Mouse (Mus musculus) forebrain, embryonic 16.5 days (tissue): ENCODE measurements at regions not wholly inside any gene's neighbourhood (a gene's known extent, or its start where the extent isn't known, plus 50 kb on each side); places are given as distances from the start of the nearest gene placed in this dataset.
"Not testable (repeated sequence)": the region's sequence is repeated elsewhere in the genome, so short reads cannot be mapped to it uniquely, and the experiment has no call there.

ENCODE experiments used
- ATAC-seq: fragments of 200-750 bp; cut with Nextera tagmentation; 2 replicates; pipeline ENCODE4 v1.8.0; 2017; ENCODE audit warnings: mild to moderate bottlenecking, moderate library complexity
- H3K27ac ChIP-seq: fragments of 300-500 bp; sonication (generic); 2 replicates; pipeline ENCODE4 v1.5.1; 2014; ENCODE audit warnings: low read length, control low read depth
- H3K27me3 ChIP-seq: fragments of 300-500 bp; sonication (generic); replicated peaks from 2 replicates; pipeline ENCODE4 v1.6.1; 2014; ENCODE audit warnings: low read length; ENCODE audit not compliant: control insufficient read depth, insufficient read depth
- H3K36me3 ChIP-seq: fragments of 300-500 bp; sonication (generic); 2 replicates; pipeline ENCODE4 v1.6.1; 2014; ENCODE audit not compliant: control insufficient read depth, insufficient read depth
- H3K4me1 ChIP-seq: fragments of 300-500 bp; sonication (generic); replicated peaks from 2 replicates; pipeline ENCODE4 v1.6.1; 2014; ENCODE audit warnings: low read length; ENCODE audit not compliant: control insufficient read depth, insufficient read depth
- H3K4me2 ChIP-seq: fragments of 300-500 bp; sonication (generic); 2 replicates; pipeline ENCODE4 v1.6.1; 2014; ENCODE audit warnings: mild to moderate bottlenecking, low read length, control low read depth
- H3K4me3 ChIP-seq: fragments of 300-500 bp; sonication (generic); replicated peaks from 2 replicates; pipeline ENCODE4 v1.5.1; 2014; ENCODE audit warnings: mild to moderate bottlenecking, low read length, control low read depth
- H3K9ac ChIP-seq: fragments of 300-500 bp; sonication (generic); replicated peaks from 2 replicates; pipeline ENCODE4 v1.6.1; 2014; ENCODE audit warnings: low read depth, low read length, control low read depth
- H3K9me3 ChIP-seq: fragments of 300-500 bp; sonication (generic); 2 replicates; pipeline ENCODE4 v1.6.1; 2016; ENCODE audit warnings: low read length; ENCODE audit not compliant: control insufficient read depth
- WGBS: fragments of 180-500 bp; shearing (Covaris S2); extraction: QIAGEN DNeasy Blood & Tissue Kit; methylation state at CpG from one replicate; pipeline ENCODE4 v1.1.7; 2014; 5-methylcytosine and 5-hydroxymethylcytosine counted together

- H3K4me2 ChIP-seq, result no peak overlapping the region
- ATAC-seq, result no peak
Observed at GRCm38 (mm10) chr10:46100837-46101236, 523.2 kb downstream of the Hace1 start.

DNA sequence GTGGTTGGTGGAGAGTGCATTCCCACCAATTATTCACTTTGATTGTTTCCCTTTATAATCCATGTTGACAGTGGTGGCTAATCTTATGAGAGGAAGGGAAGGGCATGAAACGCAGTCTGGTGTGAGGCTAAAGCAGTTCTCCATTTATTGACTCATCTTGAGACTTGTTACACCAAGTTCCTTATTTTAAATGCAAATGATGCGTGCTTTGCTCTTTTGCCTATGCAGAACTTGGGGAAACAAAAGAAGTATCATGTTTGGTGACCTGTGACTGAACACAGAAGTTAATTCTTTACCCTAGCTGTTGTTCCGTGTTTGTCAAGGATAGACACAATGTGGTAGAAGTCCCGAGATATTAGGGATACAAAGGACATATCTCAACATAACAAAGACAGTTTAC is 531.2 kb downstream of the Hace1 start:
- no peaks in the 10 kb centered on the region for H3K4me1 ChIP-seq
- H3K36me3 ChIP-seq, result no peaks in the 10 kb centered on the region
- no peak overlapping the region for H3K4me2 ChIP-seq
- ATAC-seq, result no peak
- H3K27ac ChIP-seq, result no peak overlapping the region
- WGBS, result 68% methylated on average over 4 of the region's 4 CpGs
- H3K9ac ChIP-seq, result no peak overlapping the region
- no peaks in the 10 kb centered on the region for H3K27me3 ChIP-seq
- H3K4me3 ChIP-seq, result no peak overlapping the region
- H3K9me3 ChIP-seq, result no peaks in the 10 kb centered on the region

More at GRCm38 (mm10) chr10:46100837-46101236, 523.2 kb downstream of the Hace1 start:
- Histone ChIP-seq H3K9me3 (no peaks in the 10 kb centered on the region), H3K27me3 (no peaks in the 10 kb centered on the region), H3K4me1 (no peaks in the 10 kb centered on the region), H3K36me3 (no peaks in the 10 kb centered on the region), H3K9ac (no peak overlapping the region), H3K4me3 (no peak overlapping the region), H3K27ac (no peak overlapping the region)

GRCm38 (mm10) chr10:46114631-46115130 is 537.1 kb downstream of the Hace1 start:
- 92% methylated on average over 5 of the region's 5 CpGs for WGBS
- no peak overlapping the region for H3K4me3 ChIP-seq
- H3K9ac ChIP-seq, result no peak overlapping the region
- no peaks in the 10 kb centered on the region for H3K36me3 ChIP-seq
- no peak overlapping the region for H3K27ac ChIP-seq
- no peaks in the 10 kb centered on the region for H3K9me3 ChIP-seq
- H3K4me2 ChIP-seq, result no peak overlapping the region
- no peaks in the 10 kb centered on the region for H3K27me3 ChIP-seq
- ATAC-seq, result no peak
- no peaks in the 10 kb centered on the region for H3K4me1 ChIP-seq

GRCm38 (mm10) chr10:46122409-46122808 is 544.8 kb downstream of the Hace1 start:
- not testable (repeated sequence) for H3K36me3 ChIP-seq, H3K9me3 ChIP-seq, H3K27ac ChIP-seq, ATAC-seq, H3K4me3 ChIP-seq, H3K4me2 ChIP-seq, H3K9ac ChIP-seq, H3K27me3 ChIP-seq, H3K4me1 ChIP-seq
- 59% methylated on average over 2 of the region's 2 CpGs for WGBS

GRCm38 (mm10) chr10:46123795-46124194 is 546.2 kb downstream of the Hace1 start:
- no peak overlapping the region for H3K4me3 ChIP-seq
- H3K27me3 ChIP-seq, result no peaks in the 10 kb centered on the region
- H3K4me2 ChIP-seq, result no peak overlapping the region
- no peaks in the 10 kb centered on the region for H3K4me1 ChIP-seq
- H3K9me3 ChIP-seq, result no peaks in the 10 kb centered on the region
- ATAC-seq, result no peak
- H3K27ac ChIP-seq, result no peak overlapping the region
- H3K36me3 ChIP-seq, result no peaks in the 10 kb centered on the region
- no peak overlapping the region for H3K9ac ChIP-seq

DNA sequence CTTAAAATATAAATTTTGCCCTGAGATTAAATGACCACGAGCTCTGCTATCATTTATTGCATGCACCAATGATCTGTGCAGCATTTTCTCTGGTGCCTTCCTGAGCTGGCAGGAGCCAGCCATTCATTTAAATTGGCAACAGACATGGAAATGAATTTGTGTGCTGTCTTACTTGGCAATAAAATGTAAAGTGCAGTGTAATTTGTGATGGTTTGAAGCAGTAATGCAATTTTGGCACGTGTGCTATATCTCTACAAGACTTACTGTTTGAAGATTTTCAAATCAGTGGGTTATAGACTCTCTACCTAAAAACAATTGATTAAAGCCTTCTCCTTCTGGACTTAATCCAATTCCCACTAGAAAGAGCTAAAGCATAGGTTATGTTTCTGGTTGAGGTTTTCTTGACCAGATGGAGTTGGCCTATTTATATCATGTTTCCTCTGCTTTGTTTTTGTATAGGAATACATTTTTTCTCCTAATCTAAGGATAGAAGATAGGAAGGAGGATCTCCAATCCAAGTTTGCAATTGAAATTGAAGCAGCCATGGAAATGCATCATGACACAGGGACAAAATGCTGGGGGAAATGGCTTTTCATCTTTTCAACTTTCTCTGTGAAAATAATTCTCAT is 557.6 kb downstream of the Hace1 start:
- peak; percentile 75 for ATAC-seq
- no peak overlapping the region for H3K27ac ChIP-seq
- H3K9ac ChIP-seq, result no peak overlapping the region
- no peak overlapping the region for H3K4me3 ChIP-seq
- no peaks in the 10 kb centered on the region for H3K9me3 ChIP-seq
- H3K36me3 ChIP-seq, result no peaks in the 10 kb centered on the region
- H3K4me1 ChIP-seq, result peaks cover 4% of the 10 kb centered on the region; the same call in 1 of the 2 replicates
- 58% methylated on average over 2 of the region's 2 CpGs for WGBS
- H3K4me2 ChIP-seq, result no peak overlapping the region
- H3K27me3 ChIP-seq, result no peaks in the 10 kb centered on the region

GRCm38 (mm10) chr10:46174035-46174434 is 596.4 kb downstream of the Hace1 start:
- WGBS, result 85% methylated on average over 2 of the region's 2 CpGs
- Histone ChIP-seq H3K4me1 (no peaks in the 10 kb centered on the region), H3K9ac (no peak overlapping the region), H3K27ac (no peak overlapping the region), H3K4me2 (no peak overlapping the region), H3K36me3 (no peaks in the 10 kb centered on the region), H3K4me3 (no peak overlapping the region), H3K27me3 (no peaks in the 10 kb centered on the region), H3K9me3 (no peaks in the 10 kb centered on the region)
- ATAC-seq, result no peak

- H3K27ac ChIP-seq, result no peak overlapping the region
- ATAC-seq, result no peak
- H3K36me3 ChIP-seq, result no peaks in the 10 kb centered on the region
- WGBS, result 82% methylated on average over 4 of the region's 4 CpGs
- H3K9me3 ChIP-seq, result no peaks in the 10 kb centered on the region
- H3K27me3 ChIP-seq, result no peaks in the 10 kb centered on the region
- H3K4me1 ChIP-seq, result no peaks in the 10 kb centered on the region; the same call in 1 of the 2 replicates
- no peak overlapping the region for H3K9ac ChIP-seq
- no peak overlapping the region for H3K4me3 ChIP-seq
- H3K4me2 ChIP-seq, result no peak overlapping the region
Observed at GRCm38 (mm10) chr10:46185763-46186458, 608.3 kb downstream of the Hace1 start.

- Histone ChIP-seq H3K36me3 (no peaks in the 10 kb centered on the region), H3K9ac (no peak overlapping the region), H3K4me2 (no peak overlapping the region), H3K4me3 (no peak overlapping the region), H3K27ac (no peak overlapping the region), H3K4me1 (no peaks in the 10 kb centered on the region), H3K9me3 (no peaks in the 10 kb centered on the region), H3K27me3 (no peaks in the 10 kb centered on the region)
- peak; percentile 83 for ATAC-seq
Observed at GRCm38 (mm10) chr10:46194143-46194542, 616.5 kb downstream of the Hace1 start.
